11 mouse cellular contexts compared by ENCODE assay signal in genomic region chr17:56550784-56551475, GRCm38 (mm10). TPM values are rescaled to one million over a fixed set of nuclear protein-coding genes. Genes with fewer than 3 reads are reported as not detected.
DNase-seq lines count a peak whose midpoint lies in the region; ATAC-seq lines count a peak whose summit lies in the region.
"Had no signal": no experiment of that assay in that cellular context is flagged by ENCODE, and none has a peak within 500 bp of the region (broad histone marks: within the 10 kb centered on the region; RNA-seq: fewer than 3 reads in every experiment).

No protein-coding gene starts in this region.

- peaks cover 3% of the 10 kb centered on the region; the same call in 1 of the 2 replicates for H3K4me1 ChIP-seq in hindbrain, embryonic 11.5 days (replicated peaks; ENCODE audit: control insufficient read depth, insufficient read depth, low read length)
- H3K4me1 ChIP-seq in midbrain, embryonic 15.5 days: peaks cover 37% of the 10 kb centered on the region

- peak; percentile 5 for DNase-seq in heart, postnatal 4 days
- DNase-seq in heart, adult 9 months (ENCODE audit: low spot score in 2 of 2): no peak
- DNase-seq in fat pad, adult 2 months (ENCODE audit: extremely low read depth, low read depth, low spot score): peak; percentile 72
- no peak for DNase-seq in hindbrain, embryonic 11.5 days (ENCODE audit: low spot score)
- DNase-seq in left cerebral cortex, adult 8-10 months (ENCODE audit: low spot score in 2 of 2): no peak
- no peak for DNase-seq in adrenal gland, adult 8-10 months
- DNase-seq in embryo, embryonic 10.5 days (ENCODE audit: low spot score): no peak
- DNase-seq: lung, embryonic 14.5 days; thymus, adult 18-20 months had no signal

- no peaks in the 10 kb centered on the region for H3K9me3 ChIP-seq in hindbrain, embryonic 11.5 days (ENCODE audit: control insufficient read depth, low read length)
- H3K9me3 ChIP-seq in midbrain, embryonic 15.5 days: no peaks in the 10 kb centered on the region

- ATAC-seq in hindbrain, embryonic 11.5 days (ENCODE audit: low FRiP score): no peak
- ATAC-seq in midbrain, embryonic 15.5 days (replicated peaks): no peak

- H3K4me2 ChIP-seq in hindbrain, embryonic 11.5 days (replicated peaks; ENCODE audit: low read depth, low read length): no peak overlapping the region
- H3K4me2 ChIP-seq in midbrain, embryonic 15.5 days: no peak overlapping the region
- H3K4me2 ChIP-seq: lung, embryonic 14.5 days had no signal

- H3K4me3 ChIP-seq in hindbrain, embryonic 11.5 days (ENCODE audit: low read depth, low read length): no peak overlapping the region
- no peak overlapping the region for H3K4me3 ChIP-seq in midbrain, embryonic 15.5 days

- H3K27ac ChIP-seq in hindbrain, embryonic 11.5 days (ENCODE audit: low read depth, low read length): peak overlapping the region; percentile 85
- H3K27ac ChIP-seq in midbrain, embryonic 15.5 days: peak overlapping the region; percentile 81

- H3K36me3 ChIP-seq in hindbrain, embryonic 11.5 days (ENCODE audit: control insufficient read depth, insufficient read depth, low read length): no peaks in the 10 kb centered on the region
- no peaks in the 10 kb centered on the region for H3K36me3 ChIP-seq in midbrain, embryonic 15.5 days (replicated peaks)

- H3K27me3 ChIP-seq in hindbrain, embryonic 11.5 days (ENCODE audit: control insufficient read depth, insufficient read depth, low read length): no peaks in the 10 kb centered on the region
- no peaks in the 10 kb centered on the region for H3K27me3 ChIP-seq in midbrain, embryonic 15.5 days (replicated peaks)

- no peak overlapping the region for H3K9ac ChIP-seq in hindbrain, embryonic 11.5 days (ENCODE audit: low read depth, low read length)
- H3K9ac ChIP-seq in midbrain, embryonic 15.5 days: no peak overlapping the region
- H3K9ac ChIP-seq: lung, embryonic 14.5 days had no signal

- WGBS in hindbrain, embryonic 11.5 days: 75% methylated on average over 12 of the region's 12 CpGs
- 79% methylated on average over 12 of the region's 12 CpGs for WGBS in midbrain, embryonic 15.5 days

RNA-seq across cellular contexts. Expression of gene Gm20219, which starts 3.3 kb away (rescaled TPM):
- under 1 TPM; 0.54 to 0.71 TPM for total RNA-seq in heart, postnatal 4 days (2021)
- polyA plus RNA-seq in hindbrain, embryonic 11.5 days (2014; fragmentation: Nextera tagmentation; extraction: Ambion mirVana): 1.0 and 1.1 TPM in 2 replicates
- polyA plus RNA-seq in midbrain, embryonic 15.5 days (2015; fragmentation: Nextera tagmentation; extraction: Ambion mirVana): 1.4 and 2.0 TPM in 2 replicates
- 1 to 10 TPM; 1.1 to 1.8 (median 1.4) TPM for total RNA-seq in left cerebral cortex, adult 8-10 months (2022)
- 1 to 10 TPM in 2 of 4 experiments, under 1 TPM in 2; 0.73 to 2.1 (median 1.1) TPM for total RNA-seq in adrenal gland, adult 8-10 months (2022)

RNA-seq across cellular contexts. Expression of gene Safb2, which starts 33.5 kb away (rescaled TPM):
- total RNA-seq in heart, postnatal 4 days (2021): 10 to 100 TPM; 69.2 to 70.0 TPM
- 47.6 and 56.1 TPM in 2 replicates for polyA plus RNA-seq in hindbrain, embryonic 11.5 days (2014; fragmentation: Nextera tagmentation; extraction: Ambion mirVana)
- polyA plus RNA-seq in midbrain, embryonic 15.5 days (2015; fragmentation: Nextera tagmentation; extraction: Ambion mirVana): 78.4 and 86.1 TPM in 2 replicates
- 100 to 1,000 TPM; 102 to 133 (median 112) TPM for total RNA-seq in left cerebral cortex, adult 8-10 months (2022)
- 100 to 1,000 TPM in 3 of 4 experiments, 10 to 100 TPM in 1; 79.7 to 193 (median 154) TPM for total RNA-seq in adrenal gland, adult 8-10 months (2022)

RNA-seq across cellular contexts. Expression of gene Safb, which starts 33.7 kb away (rescaled TPM):
- 10 to 100 TPM; 89.2 to 92.5 TPM for total RNA-seq in heart, postnatal 4 days (2021)
- 93.7 and 105 TPM in 2 replicates for polyA plus RNA-seq in hindbrain, embryonic 11.5 days (2014; fragmentation: Nextera tagmentation; extraction: Ambion mirVana)
- polyA plus RNA-seq in midbrain, embryonic 15.5 days (2015; fragmentation: Nextera tagmentation; extraction: Ambion mirVana): 120 and 129 TPM in 2 replicates
- 100 to 1,000 TPM; 131 to 154 (median 146) TPM for total RNA-seq in left cerebral cortex, adult 8-10 months (2022)
- 100 to 1,000 TPM in 3 of 4 experiments, 10 to 100 TPM in 1; 87.8 to 184 (median 132) TPM for total RNA-seq in adrenal gland, adult 8-10 months (2022)

RNA-seq across cellular contexts. Expression of gene Znrf4, which starts 38.7 kb away (rescaled TPM):
- not detected for total RNA-seq in heart, postnatal 4 days (2021)
- not detected in 2 replicates for polyA plus RNA-seq in hindbrain, embryonic 11.5 days (2014; fragmentation: Nextera tagmentation; extraction: Ambion mirVana)
- not detected in 2 replicates for polyA plus RNA-seq in midbrain, embryonic 15.5 days (2015; fragmentation: Nextera tagmentation; extraction: Ambion mirVana)
- not detected for total RNA-seq in left cerebral cortex, adult 8-10 months (2022)
- not detected for total RNA-seq in adrenal gland, adult 8-10 months (2022)
- total RNA-seq: gastrocnemius, postnatal 36 days had no signal
- polyA plus RNA-seq: lung, embryonic 14.5 days had no signal

RNA-seq across cellular contexts. Expression of gene 2410015M20Rik, which starts 58.6 kb away (rescaled TPM):
- total RNA-seq in heart, postnatal 4 days (2021): 100 to 1,000 TPM; 295 to 325 TPM
- polyA plus RNA-seq in hindbrain, embryonic 11.5 days (2014; fragmentation: Nextera tagmentation; extraction: Ambion mirVana): 184 and 192 TPM in 2 replicates
- 169 and 175 TPM in 2 replicates for polyA plus RNA-seq in midbrain, embryonic 15.5 days (2015; fragmentation: Nextera tagmentation; extraction: Ambion mirVana)
- total RNA-seq in left cerebral cortex, adult 8-10 months (2022): 100 to 1,000 TPM; 147 to 180 (median 158) TPM
- 100 to 1,000 TPM; 245 to 323 (median 277) TPM for total RNA-seq in adrenal gland, adult 8-10 months (2022)

Comparison
In these comparisons a context has a peak if more than half of its experiments do, and no peak if none do; other contexts are left out.
1. DNase-seq: peak in heart, postnatal 4 days (single experiment) and fat pad, adult 2 months (single experiment); none in heart, adult 9 months (0 of 2), hindbrain, embryonic 11.5 days (single experiment), left cerebral cortex, adult 8-10 months (0 of 2), adrenal gland, adult 8-10 months (single experiment) and embryo, embryonic 10.5 days (single experiment).